Mouse (Mus musculus) adrenal gland, adult 18-20 months (tissue): Measurements from ENCODE around the gene Mex3b. TPM values are rescaled to one million over a fixed set of nuclear protein-coding genes. Genes with fewer than 3 reads are reported as not detected.

ENCODE experiments used
- DNase-seq, 2 experiments: peaks; one replicate each; pipeline ENCODE4 v3.0.0; 2021 to 2022; ENCODE audit warnings: low spot score in 2 of 2
- long read RNA-seq, 2 experiments: library from polyadenylated mRNA; stranded (forward); transcript quantifications; one replicate each; pipeline ENCODE4 v2.0.0; 2021
- total RNA-seq, 2 experiments: library from RNA; stranded (reverse); gene quantifications; 1 replicate in 1 of 2; 2 replicates in 1 of 2; pipeline ENCODE4 v1.2.3; 2021

The Mex3b gene
- 1 to 10 TPM; 1.2 to 1.4 TPM for total RNA-seq
- long read RNA-seq, experiment 1, partial matches to known transcripts, result 0 of 1 reads
- long read RNA-seq, experiment 1, other reads (novel, unspliced or antisense), result 0 of 1 reads
- long read RNA-seq, experiment 2, partial matches to known transcripts, result 0 of 4 reads
- long read RNA-seq, experiment 2, other reads (novel, unspliced or antisense), result 2 of 4 reads

- peak; percentile 51 to 67 for DNase-seq
These were observed at the start of gene Mex3b for GRCm38 (mm10) chr7:82867271-82868121. Gene Mex3b, plus strand, starts transcription at chr7:82867333.

GRCm38 (mm10) chr7:82819541-82819940, 47.6 kb upstream of the Mex3b start:
- no peak for DNase-seq

GRCm38 (mm10) chr7:82820661-82821060, 46.5 kb upstream of the Mex3b start:
- DNase-seq, result no peak

- DNase-seq, result no peak
These were observed 45.6 kb upstream of the Mex3b start for GRCm38 (mm10) chr7:82821501-82821900.

- no peak for DNase-seq
These were observed 44.6 kb upstream of the Mex3b start for GRCm38 (mm10) chr7:82822528-82822927.

GRCm38 (mm10) chr7:82828193-82828592, 38.9 kb upstream of the Mex3b start:
- DNase-seq, result no peak

GRCm38 (mm10) chr7:82829516-82829915, 37.6 kb upstream of the Mex3b start:
- DNase-seq, result no peak

- no peak for DNase-seq
These were observed 32.7 kb upstream of the Mex3b start for GRCm38 (mm10) chr7:82834471-82834870.

- DNase-seq, result no peak
These were observed 28.7 kb upstream of the Mex3b start for GRCm38 (mm10) chr7:82838414-82838813.

GRCm38 (mm10) chr7:82838965-82839675, 28.0 kb upstream of the Mex3b start:
- DNase-seq, result no peak

GRCm38 (mm10) chr7:82842222-82842920, 24.8 kb upstream of the Mex3b start:
- no peak for DNase-seq

- DNase-seq, result no peak
These were observed 16.4 kb upstream of the Mex3b start for GRCm38 (mm10) chr7:82850756-82851155.

GRCm38 (mm10) chr7:82851670-82852069, 15.5 kb upstream of the Mex3b start:
- DNase-seq, result no peak

GRCm38 (mm10) chr7:82854195-82854766, 12.9 kb upstream of the Mex3b start:
- no peak for DNase-seq

- no peak for DNase-seq
These were observed 8.5 kb upstream of the Mex3b start for GRCm38 (mm10) chr7:82858611-82859010.

GRCm38 (mm10) chr7:82860626-82861025, 6.5 kb upstream of the Mex3b start:
- no peak for DNase-seq

GRCm38 (mm10) chr7:82863341-82863740, 3.8 kb upstream of the Mex3b start:
- no peak for DNase-seq

GRCm38 (mm10) chr7:82864260-82864990, 2.7 kb upstream of the Mex3b start:
- no peak for DNase-seq

GRCm38 (mm10) chr7:82864991-82865771, 2.0 kb upstream of the Mex3b start:
- no peak for DNase-seq
